ENCODE assay signal across 8 mouse cellular contexts in genomic region chr2:32610610-32611229, GRCm38 (mm10). TPM values are rescaled to one million over a fixed set of nuclear protein-coding genes. Genes with fewer than 3 reads are reported as not detected.
A peak's percentile ranks its signal among the peaks of the same experiment; 100 is the strongest.
DNase-seq lines count a peak whose midpoint lies in the region; ATAC-seq and TF ChIP-seq lines count a peak whose summit lies in the region.

No protein-coding gene starts in this region.

- H3K27ac ChIP-seq in left cerebral cortex, adult 2 months, result no peak overlapping the region
- H3K27ac ChIP-seq in forebrain, embryonic 11.5 days (ENCODE audit: low read depth, low read length), result no peak overlapping the region
- no peak overlapping the region for H3K27ac ChIP-seq in hindbrain, postnatal 0 days
- 0 out of 2 replicates have a peak overlapping the region, but pooled peaks have one; percentile 93 for H3K27ac ChIP-seq in liver, postnatal 0 days (ENCODE audit: low read depth)

- no peak for ATAC-seq in forebrain, embryonic 11.5 days (replicated peaks; ENCODE audit: low FRiP score)
- no peak for ATAC-seq in hindbrain, postnatal 0 days
- ATAC-seq in liver, postnatal 0 days, result no peak

- H3K4me1 ChIP-seq in forebrain, embryonic 11.5 days (replicated peaks; ENCODE audit: control insufficient read depth, insufficient read depth, low read length), result peaks cover 10% of the 10 kb centered on the region; the same call in 1 of the 2 replicates
- H3K4me1 ChIP-seq in hindbrain, postnatal 0 days (ENCODE audit: insufficient read depth, low read length), result 0 out of 2 replicates have a peak, but pooled peaks cover 5% of the 10 kb centered on the region
- H3K4me1 ChIP-seq in liver, postnatal 0 days (ENCODE audit: insufficient read depth), result peaks cover 45% of the 10 kb centered on the region

- no peaks in the 10 kb centered on the region for H3K9me3 ChIP-seq in forebrain, embryonic 11.5 days (ENCODE audit: control insufficient read depth, low read length)
- no peaks in the 10 kb centered on the region for H3K9me3 ChIP-seq in hindbrain, postnatal 0 days (ENCODE audit: low read length)
- H3K9me3 ChIP-seq in liver, postnatal 0 days (ENCODE audit: low read length), result no peaks in the 10 kb centered on the region

- H3K4me2 ChIP-seq in forebrain, embryonic 11.5 days (ENCODE audit: low read depth, low read length, severe bottlenecking), result peak overlapping the region; percentile 58
- H3K4me2 ChIP-seq in hindbrain, postnatal 0 days (ENCODE audit: low read depth, low read length), result peak overlapping the region; percentile 54
- peak overlapping the region; percentile 91 for H3K4me2 ChIP-seq in liver, postnatal 0 days (ENCODE audit: low read depth, low read length)

- H3K4me3 ChIP-seq in left cerebral cortex, adult 2 months, result peak overlapping the region; percentile 26
- H3K4me3 ChIP-seq in forebrain, embryonic 11.5 days (ENCODE audit: low read depth, low read length), result peak overlapping the region; percentile 28
- peak overlapping the region; percentile 27 for H3K4me3 ChIP-seq in hindbrain, postnatal 0 days (ENCODE audit: low read length)
- H3K4me3 ChIP-seq in liver, postnatal 0 days (ENCODE audit: low read depth, low read length), result peak overlapping the region; percentile 32

- TF ChIP-seq CTCF in left cerebral cortex, adult 2 months (IDR thresholded peaks at IDR 0.05), result peak; percentile 67
- TF ChIP-seq CTCF in hindbrain, postnatal 0 days (IDR thresholded peaks at IDR 0.05; ENCODE audit: low read depth), result peak; percentile 54
- peak; percentile 56 for TF ChIP-seq CTCF in liver, postnatal 0 days (IDR thresholded peaks at IDR 0.05; ENCODE audit: low read depth)

- WGBS in forebrain, embryonic 11.5 days, result 18% methylated on average over 23 of the region's 23 CpGs
- WGBS in hindbrain, postnatal 0 days, result 17% methylated on average over 23 of the region's 23 CpGs
- 18% methylated on average over 23 of the region's 23 CpGs for WGBS in liver, postnatal 0 days (ENCODE audit: insufficient replicate concordance)

- intact Hi-C loops in left cerebral cortex, adult 2 months (cut with DNase I), result loop anchor here (5.0 kb wide), 1 partner anchor 33 kb away; the partner anchor contains the start of gene 9430097D07Rik

- H3K9ac ChIP-seq in forebrain, embryonic 11.5 days (ENCODE audit: low read length), result 0 out of 2 replicates have a peak overlapping the region, but pooled peaks have one; percentile 4
- peak overlapping the region; percentile 43 for H3K9ac ChIP-seq in hindbrain, postnatal 0 days (replicated peaks; ENCODE audit: low read length)
- 0 out of 2 replicates have a peak overlapping the region, but pooled peaks have one; percentile 39 for H3K9ac ChIP-seq in liver, postnatal 0 days (replicated peaks)

- no peak for TF ChIP-seq EP300 in liver, postnatal 0 days (IDR thresholded peaks at IDR 0.05; ENCODE audit: low read depth)

- peaks cover 2% of the 10 kb centered on the region; the same call in 1 of the 2 replicates for H3K27me3 ChIP-seq in forebrain, embryonic 11.5 days (ENCODE audit: control insufficient read depth, insufficient read depth, low read length)
- no peaks in the 10 kb centered on the region for H3K27me3 ChIP-seq in hindbrain, postnatal 0 days (ENCODE audit: insufficient read depth, low read length)
- H3K27me3 ChIP-seq in liver, postnatal 0 days (ENCODE audit: insufficient read depth, low read length), result no peaks in the 10 kb centered on the region
- no peaks in the 10 kb centered on the region for H3K27me3 ChIP-seq in splenic B cell, adult 2 months (ENCODE audit: control insufficient read depth, insufficient read depth, low read length, poor library complexity, severe bottlenecking)

- no peaks in the 10 kb centered on the region for H3K36me3 ChIP-seq in forebrain, embryonic 11.5 days (ENCODE audit: control insufficient read depth, insufficient read depth, low read length)
- H3K36me3 ChIP-seq in hindbrain, postnatal 0 days (ENCODE audit: insufficient read depth, low read length), result peaks cover 10% of the 10 kb centered on the region; the same call in 1 of the 2 replicates
- H3K36me3 ChIP-seq in liver, postnatal 0 days (replicated peaks; ENCODE audit: insufficient read depth, low read length), result peaks cover 9% of the 10 kb centered on the region
- H3K36me3 ChIP-seq in splenic B cell, adult 2 months (ENCODE audit: control insufficient read depth, insufficient read depth, low read length, poor library complexity, severe bottlenecking), result no peaks in the 10 kb centered on the region

- peak in 1 of 2 experiments; percentile 38 for DNase-seq in left cerebral cortex, adult 2 months (ENCODE audit: extremely low spot score in 1 of 2, low spot score in 2 of 2)
- no peak for DNase-seq in left cerebral cortex, adult 8-10 months (ENCODE audit: low spot score in 2 of 2)
- DNase-seq in ZHBTc4 (ENCODE audit: low read depth, low spot score), result peak; percentile 83
- DNase-seq in forebrain, embryonic 11.5 days (ENCODE audit: low spot score), result peak; percentile 72
- peak; percentile 57 for DNase-seq in hindbrain, postnatal 0 days (ENCODE audit: low spot score)
- DNase-seq in liver, postnatal 0 days, result peak; percentile 65
- DNase-seq in splenic B cell, adult 2 months (ENCODE audit: low read depth, low spot score), result peak; percentile 42
- DNase-seq in T-cell, adult 2 months (ENCODE audit: low spot score), result no peak

RNA-seq across cellular contexts. Expression of gene Ak1, which starts 10.8 kb away (rescaled TPM):
- 100 to 1,000 TPM; 140 to 153 TPM for total RNA-seq in left cerebral cortex, adult 2 months (2021)
- total RNA-seq in left cerebral cortex, adult 8-10 months (2022), result 100 to 1,000 TPM; 143 to 158 (median 151) TPM
- 18.9 and 20.6 TPM in 2 replicates for polyA plus RNA-seq in forebrain, embryonic 11.5 days (2014; fragmentation: Nextera tagmentation; extraction: Ambion mirVana)
- total RNA-seq in hindbrain, postnatal 0 days (2014; rRNA removed), result 89.8 and 92.2 TPM in 2 replicates
- 103 and 106 TPM in 2 replicates for polyA plus RNA-seq in hindbrain, postnatal 0 days (2015; fragmentation: Nextera tagmentation; extraction: Ambion mirVana)
- polyA plus RNA-seq in liver, postnatal 0 days (2015; fragmentation: Nextera tagmentation; extraction: Ambion mirVana), result 1.3 and 5.9 TPM in 2 replicates

RNA-seq across cellular contexts. Expression of gene St6galnac6, which starts 11.2 kb away (rescaled TPM):
- total RNA-seq in left cerebral cortex, adult 2 months (2021), result 100 to 1,000 TPM; 122 to 133 TPM
- 100 to 1,000 TPM; 110 to 142 (median 119) TPM for total RNA-seq in left cerebral cortex, adult 8-10 months (2022)
- 4.7 and 5.1 TPM in 2 replicates for polyA plus RNA-seq in forebrain, embryonic 11.5 days (2014; fragmentation: Nextera tagmentation; extraction: Ambion mirVana)
- 87.0 and 114 TPM in 2 replicates for total RNA-seq in hindbrain, postnatal 0 days (2014; rRNA removed)
- polyA plus RNA-seq in hindbrain, postnatal 0 days (2015; fragmentation: Nextera tagmentation; extraction: Ambion mirVana), result 39.5 and 40.9 TPM in 2 replicates
- 14.0 and 15.9 TPM in 2 replicates for polyA plus RNA-seq in liver, postnatal 0 days (2015; fragmentation: Nextera tagmentation; extraction: Ambion mirVana)

RNA-seq across cellular contexts. Expression of gene St6galnac4, which starts 23.8 kb away (rescaled TPM):
- total RNA-seq in left cerebral cortex, adult 2 months (2021), result 10 to 100 TPM; 37.2 to 38.0 TPM
- 10 to 100 TPM; 33.9 to 36.5 (median 34.8) TPM for total RNA-seq in left cerebral cortex, adult 8-10 months (2022)
- polyA plus RNA-seq in forebrain, embryonic 11.5 days (2014; fragmentation: Nextera tagmentation; extraction: Ambion mirVana), result 15.4 and 16.7 TPM in 2 replicates
- total RNA-seq in hindbrain, postnatal 0 days (2014; rRNA removed), result 66.9 and 75.7 TPM in 2 replicates
- 45.6 and 47.5 TPM in 2 replicates for polyA plus RNA-seq in hindbrain, postnatal 0 days (2015; fragmentation: Nextera tagmentation; extraction: Ambion mirVana)
- polyA plus RNA-seq in liver, postnatal 0 days (2015; fragmentation: Nextera tagmentation; extraction: Ambion mirVana), result 4.3 and 5.8 TPM in 2 replicates

RNA-seq across cellular contexts. Expression of gene 9430097D07Rik, which starts 35.2 kb away (rescaled TPM):
- total RNA-seq in left cerebral cortex, adult 2 months (2021), result 1 to 10 TPM in 1 of 2 experiments, under 1 TPM in 1; 0.75 to 1.1 TPM
- total RNA-seq in left cerebral cortex, adult 8-10 months (2022), result 1 to 10 TPM in 2 of 4 experiments, under 1 TPM in 2; 0.84 to 2.4 (median 1.1) TPM
- polyA plus RNA-seq in forebrain, embryonic 11.5 days (2014; fragmentation: Nextera tagmentation; extraction: Ambion mirVana), result 0.35 TPM in 1 of 2 replicates, not detected in the other
- total RNA-seq in hindbrain, postnatal 0 days (2014; rRNA removed), result 0.21 and 0.83 TPM in 2 replicates
- polyA plus RNA-seq in hindbrain, postnatal 0 days (2015; fragmentation: Nextera tagmentation; extraction: Ambion mirVana), result 0.73 and 0.76 TPM in 2 replicates
- polyA plus RNA-seq in liver, postnatal 0 days (2015; fragmentation: Nextera tagmentation; extraction: Ambion mirVana), result not detected in 2 replicates

RNA-seq across cellular contexts. Expression of gene Eng, which starts 35.7 kb away (rescaled TPM):
- total RNA-seq in left cerebral cortex, adult 2 months (2021), result 10 to 100 TPM; 22.2 to 23.0 TPM
- 10 to 100 TPM; 19.5 to 22.0 (median 21.4) TPM for total RNA-seq in left cerebral cortex, adult 8-10 months (2022)
- polyA plus RNA-seq in forebrain, embryonic 11.5 days (2014; fragmentation: Nextera tagmentation; extraction: Ambion mirVana), result 25.5 and 25.9 TPM in 2 replicates
- total RNA-seq in hindbrain, postnatal 0 days (2014; rRNA removed), result 23.7 and 24.1 TPM in 2 replicates
- 23.7 and 23.8 TPM in 2 replicates for polyA plus RNA-seq in hindbrain, postnatal 0 days (2015; fragmentation: Nextera tagmentation; extraction: Ambion mirVana)
- polyA plus RNA-seq in liver, postnatal 0 days (2015; fragmentation: Nextera tagmentation; extraction: Ambion mirVana), result 29.9 and 30.2 TPM in 2 replicates

Comparison
In these comparisons a context has a peak if more than half of its experiments do, and no peak if none do; other contexts are left out.
1. DNase-seq: peak in ZHBTc4 (single experiment), forebrain, embryonic 11.5 days (single experiment), hindbrain, postnatal 0 days (single experiment), liver, postnatal 0 days (single experiment) and splenic B cell, adult 2 months (single experiment); none in left cerebral cortex, adult 8-10 months (0 of 2) and T-cell, adult 2 months (single experiment).
2. Peak in every context shown above with its lines, with median percentiles within 50 percentile points of each other: H3K4me3 ChIP-seq, CTCF ChIP-seq, H3K4me2 ChIP-seq and H3K9ac ChIP-seq.